Mouse (Mus musculus) C2C12 (cell line): ENCODE results near the gene 1700012B07Rik.

Source experiments
- CEBPB ChIP-seq: IDR thresholded peaks from one replicate; pipeline ENCODE4 v1.6.1; 2011; ENCODE audit warnings: low read depth, mild to moderate bottlenecking, control low read depth, moderate library complexity
- CTCF ChIP-seq: IDR thresholded peaks from one replicate; pipeline ENCODE4 v1.5.1; 2011; ENCODE audit not compliant: control insufficient read depth, insufficient read depth, insufficient read length
- MAX ChIP-seq: IDR thresholded peaks from one replicate; pipeline ENCODE4 v1.6.1; 2011; ENCODE audit warnings: mild to moderate bottlenecking, control low read depth
- MYOG ChIP-seq: IDR thresholded peaks from one replicate; pipeline ENCODE4 v1.6.1; 2011; ENCODE audit not compliant: control insufficient read depth, insufficient read length; ENCODE audit errors: extremely low read depth
- USF1 ChIP-seq: IDR thresholded peaks from one replicate; pipeline ENCODE4 v1.6.1; 2011; ENCODE audit warnings: low read depth, mild to moderate bottlenecking, control low read depth, moderate library complexity

- TF ChIP-seq CTCF (no peak), MYOG (no peak), USF1 (no peak), MAX (no peak), CEBPB (no peak)
These were observed 82.6 kb downstream of the 1700012B07Rik start for GRCm38 (mm10) chr11:109745210-109745609.
